Mouse (Mus musculus) heart, embryonic 12.5 days (tissue): ENCODE measurements around the gene Nmur1. TPM values are rescaled to one million over a fixed set of nuclear protein-coding genes. Genes with fewer than 3 reads are reported as not detected.
A peak's percentile ranks its signal among the peaks of the same experiment; 100 is the strongest.

Experiments
- ATAC-seq: fragments of 200-750 bp; cut with Nextera tagmentation; 2 replicates; pipeline ENCODE4 v1.8.0; 2017; ENCODE audit warnings: moderate TSS enrichment, moderate library complexity; ENCODE audit not compliant: insufficient number of reproducible peaks, low FRiP score
- H3K27ac ChIP-seq: fragments of 300-500 bp; sonication (generic); 2 replicates; pipeline ENCODE4 v1.5.1; 2016; ENCODE audit warnings: mild to moderate bottlenecking, moderate library complexity; ENCODE audit not compliant: poor library complexity, severe bottlenecking
- H3K27me3 ChIP-seq: fragments of 300-500 bp; sonication (generic); replicated peaks from 2 replicates; pipeline ENCODE4 v1.6.1; 2016; ENCODE audit warnings: mild to moderate bottlenecking, moderate library complexity
- H3K36me3 ChIP-seq: fragments of 300-500 bp; sonication (generic); 2 replicates; pipeline ENCODE4 v1.6.1; 2016; ENCODE audit warnings: mild to moderate bottlenecking, moderate library complexity
- H3K4me1 ChIP-seq: fragments of 300-500 bp; sonication (generic); replicated peaks from 2 replicates; pipeline ENCODE4 v1.6.1; 2016; ENCODE audit warnings: mild to moderate bottlenecking
- H3K4me2 ChIP-seq: fragments of 300-500 bp; sonication (generic); 2 replicates; pipeline ENCODE4 v1.6.1; 2016; ENCODE audit warnings: mild to moderate bottlenecking, moderate library complexity
- H3K4me3 ChIP-seq: fragments of 300-500 bp; sonication (generic); 2 replicates; pipeline ENCODE4 v1.5.1; 2016; ENCODE audit warnings: mild to moderate bottlenecking
- H3K9ac ChIP-seq: fragments of 300-500 bp; sonication (generic); 2 replicates; pipeline ENCODE4 v1.6.1; 2016; ENCODE audit warnings: mild to moderate bottlenecking, moderate library complexity
- H3K9me3 ChIP-seq: fragments of 300-500 bp; sonication (generic); replicated peaks from 2 replicates; pipeline ENCODE4 v1.6.1; 2016; ENCODE audit warnings: mild to moderate bottlenecking, moderate library complexity
- WGBS: fragments of 180-500 bp; shearing (Covaris S2); methylation state at CpG from one replicate; pipeline ENCODE4 v1.1.7; 2016; 5-methylcytosine and 5-hydroxymethylcytosine counted together
- polyA plus RNA-seq: library from polyadenylated mRNA; unstranded; fragments of >200 nt; fragmentation: Nextera tagmentation; extraction: Ambion mirVana; gene quantifications from 2 replicates; pipeline ENCODE4 v1.2.1, GENCODE M21; 2016

The Nmur1 gene
- polyA plus RNA-seq, 1 experiment from 2014 or later = not detected

- H3K27ac ChIP-seq = no peak overlapping the region
- no peaks in the 10 kb centered on the region for H3K27me3 ChIP-seq
- H3K4me1 ChIP-seq = peaks cover 17% of the 10 kb centered on the region
- ATAC-seq = no peak
- peak overlapping the region; percentile 44 for H3K4me2 ChIP-seq
- no peaks in the 10 kb centered on the region for H3K9me3 ChIP-seq
- H3K36me3 ChIP-seq = no peaks in the 10 kb centered on the region
- H3K4me3 ChIP-seq = 0 out of 2 replicates have a peak overlapping the region, but pooled peaks have one; percentile 3
- 26% methylated on average over 13 of the region's 13 CpGs for WGBS
- no peak overlapping the region for H3K9ac ChIP-seq
Observed at GRCm38 (mm10) chr1:86381027-86381426, 45.0 kb downstream of the Nmur1 start.

GRCm38 (mm10) chr1:86379161-86379569, 46.9 kb downstream of the Nmur1 start:
- peak overlapping the region; percentile 65 for H3K27ac ChIP-seq
- 39% methylated on average over 9 of the region's 9 CpGs for WGBS

GRCm38 (mm10) chr1:86378662-86379061, 47.4 kb downstream of the Nmur1 start:
- Histone ChIP-seq H3K27me3 (no peaks in the 10 kb centered on the region), H3K27ac (peak overlapping the region; percentile 22), H3K36me3 (no peaks in the 10 kb centered on the region), H3K4me1 (peaks cover 17% of the 10 kb centered on the region), H3K4me3 (no peak overlapping the region), H3K9me3 (no peaks in the 10 kb centered on the region), H3K4me2 (peak overlapping the region; percentile 6), H3K9ac (no peak overlapping the region)
- ATAC-seq = no peak
- 39% methylated on average over 6 of the region's 6 CpGs for WGBS

More at GRCm38 (mm10) chr1:86379161-86379569, 46.9 kb downstream of the Nmur1 start:
- Histone ChIP-seq H3K4me3 (0 out of 2 replicates have a peak overlapping the region, but pooled peaks have one; percentile 12), H3K9ac (0 out of 2 replicates have a peak overlapping the region, but pooled peaks have one; percentile 19), H3K4me2 (peak overlapping the region; percentile 43), H3K4me1 (peaks cover 17% of the 10 kb centered on the region), H3K27me3 (no peaks in the 10 kb centered on the region), H3K9me3 (no peaks in the 10 kb centered on the region), H3K36me3 (no peaks in the 10 kb centered on the region)
- ATAC-seq = peak; percentile 36; the same call in 1 of the 2 replicates

- no peak for ATAC-seq
- no peaks in the 10 kb centered on the region for H3K27me3 ChIP-seq
- H3K36me3 ChIP-seq = no peaks in the 10 kb centered on the region
- no peaks in the 10 kb centered on the region for H3K9me3 ChIP-seq
- no peak overlapping the region for H3K27ac ChIP-seq
- peaks cover 17% of the 10 kb centered on the region for H3K4me1 ChIP-seq
- no peak overlapping the region for H3K4me3 ChIP-seq
- H3K9ac ChIP-seq = no peak overlapping the region
- 77% methylated on average over 5 of the region's 5 CpGs for WGBS
- H3K4me2 ChIP-seq = no peak overlapping the region
Observed at GRCm38 (mm10) chr1:86376354-86376753, 49.7 kb downstream of the Nmur1 start.

GRCm38 (mm10) chr1:86371997-86372396, 54.0 kb downstream of the Nmur1 start:
- no peak overlapping the region for H3K4me3 ChIP-seq
- no peak overlapping the region for H3K4me2 ChIP-seq
- 0 out of 2 replicates have a peak, but pooled peaks cover 2% of the 10 kb centered on the region for H3K9me3 ChIP-seq
- no peak overlapping the region for H3K9ac ChIP-seq
- H3K36me3 ChIP-seq = no peaks in the 10 kb centered on the region
- no peak; the same call in 1 of the 2 replicates for ATAC-seq
- H3K4me1 ChIP-seq = no peaks in the 10 kb centered on the region
- 43% methylated on average over 10 of the region's 10 CpGs for WGBS
- H3K27me3 ChIP-seq = no peaks in the 10 kb centered on the region
- no peak overlapping the region for H3K27ac ChIP-seq

- Histone ChIP-seq H3K4me1 (no peaks in the 10 kb centered on the region), H3K4me2 (no peak overlapping the region), H3K9me3 (0 out of 2 replicates have a peak, but pooled peaks cover 2% of the 10 kb centered on the region), H3K9ac (no peak overlapping the region), H3K27me3 (no peaks in the 10 kb centered on the region), H3K27ac (no peak overlapping the region), H3K36me3 (no peaks in the 10 kb centered on the region), H3K4me3 (no peak overlapping the region)
- WGBS = 72% methylated on average over 4 of the region's 4 CpGs
- no peak for ATAC-seq
Observed at GRCm38 (mm10) chr1:86368086-86368485, 57.9 kb downstream of the Nmur1 start.

GRCm38 (mm10) chr1:86363671-86364070, 62.4 kb downstream of the Nmur1 start:
- H3K4me1 ChIP-seq = peaks cover 8% of the 10 kb centered on the region
- no peak overlapping the region for H3K4me2 ChIP-seq
- 24% methylated on average over 6 of the region's 6 CpGs for WGBS
- no peaks in the 10 kb centered on the region for H3K27me3 ChIP-seq
- no peaks in the 10 kb centered on the region for H3K36me3 ChIP-seq
- H3K27ac ChIP-seq = no peak overlapping the region
- H3K9ac ChIP-seq = no peak overlapping the region
- no peaks in the 10 kb centered on the region for H3K9me3 ChIP-seq
- H3K4me3 ChIP-seq = no peak overlapping the region
- ATAC-seq = no peak

GRCm38 (mm10) chr1:86361852-86362615, 64.0 kb downstream of the Nmur1 start:
- ATAC-seq = no peak
- Histone ChIP-seq H3K27me3 (no peaks in the 10 kb centered on the region), H3K4me3 (no peak overlapping the region), H3K36me3 (peaks cover 9% of the 10 kb centered on the region), H3K27ac (no peak overlapping the region), H3K9ac (no peak overlapping the region), H3K4me1 (peaks cover 17% of the 10 kb centered on the region), H3K9me3 (no peaks in the 10 kb centered on the region), H3K4me2 (no peak overlapping the region)
- 79% methylated on average over 4 of the region's 4 CpGs for WGBS

- Histone ChIP-seq H3K9ac (peak overlapping the region; percentile 93), H3K4me3 (peak overlapping the region; percentile 66), H3K9me3 (no peaks in the 10 kb centered on the region), H3K27me3 (no peaks in the 10 kb centered on the region), H3K27ac (peak overlapping the region; percentile 66; the same call in 1 of the 2 replicates), H3K4me1 (peaks cover 19% of the 10 kb centered on the region), H3K4me2 (peak overlapping the region; percentile 82), H3K36me3 (peaks cover 20% of the 10 kb centered on the region)
- ATAC-seq = no peak
- 16% methylated on average over 12 of the region's 12 CpGs for WGBS
Observed at GRCm38 (mm10) chr1:86360441-86360840, 65.6 kb downstream of the Nmur1 start.

- Histone ChIP-seq H3K9me3 (no peaks in the 10 kb centered on the region), H3K4me2 (peak overlapping the region; percentile 82), H3K9ac (peak overlapping the region; percentile 93), H3K27ac (peak overlapping the region; percentile 66), H3K4me3 (peak overlapping the region; percentile 66), H3K4me1 (peaks cover 19% of the 10 kb centered on the region), H3K36me3 (peaks cover 26% of the 10 kb centered on the region), H3K27me3 (no peaks in the 10 kb centered on the region)
- no peak; the same call in 1 of the 2 replicates for ATAC-seq
- WGBS = under 1% methylated on average over 26 of the region's 26 CpGs
Observed at GRCm38 (mm10) chr1:86359798-86360179, 66.2 kb downstream of the Nmur1 start.

- Histone ChIP-seq H3K9ac (peak within 1 kb of the TSS; percentile 93), H3K27me3 (no peaks in the 10 kb centered on the region), H3K4me1 (peaks cover 19% of the 10 kb centered on the region), H3K27ac (peak within 1 kb of the TSS; percentile 96), H3K36me3 (peaks cover 32% of the 10 kb centered on the region), H3K9me3 (no peaks in the 10 kb centered on the region), H3K4me3 (peak within 1 kb of the TSS; percentile 66), H3K4me2 (peak within 1 kb of the TSS; percentile 85)
- WGBS = under 1% methylated on average over 102 of the region's 102 CpGs
- peak; percentile 98 for ATAC-seq
Observed at GRCm38 (mm10) chr1:86358906-86359797, 66.9 kb downstream of the Nmur1 start, which contains the start of gene Ncl. Gene Ncl (minus strand): TSS chr1:86359400.
